Mouse (Mus musculus): ENCODE results near the gene Ddx39.

DNA sequence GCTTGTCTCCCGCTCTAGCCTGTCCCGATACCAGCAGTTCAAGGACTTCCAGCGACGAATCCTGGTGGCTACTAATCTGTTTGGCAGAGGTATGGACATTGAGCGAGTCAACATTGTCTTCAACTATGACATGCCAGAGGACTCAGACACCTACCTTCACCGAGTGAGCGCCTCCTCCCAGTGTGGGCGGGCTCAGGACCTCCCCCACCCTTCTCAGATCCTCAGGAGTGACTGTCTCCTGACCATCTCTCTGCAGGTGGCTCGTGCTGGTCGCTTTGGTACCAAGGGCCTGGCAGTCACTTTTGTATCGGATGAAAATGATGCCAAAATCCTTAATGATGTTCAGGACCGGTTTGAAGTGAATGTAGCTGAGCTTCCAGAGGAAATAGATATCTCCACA lies 7.7 kb downstream of the Ddx39 start:
- TF ChIP-seq CTCF (IDR thresholded peaks at IDR 0.05; ENCODE audit: low read depth): no peak
- no peak for TF ChIP-seq EP300 (IDR thresholded peaks at IDR 0.05; ENCODE audit: low read depth)
